Mouse (Mus musculus) G1E (cell line): ENCODE data around the gene Zfp628.

Source experiments
- CTCF ChIP-seq: IDR thresholded peaks from 2 replicates; pipeline ENCODE4 v1.5.1; 2012; ENCODE audit warnings: low read depth, low read length, inconsistent platforms, mixed read lengths
- GATA1 ChIP-seq: IDR thresholded peaks from 2 replicates; pipeline ENCODE4 v1.6.1; 2012; ENCODE audit warnings: borderline replicate concordance, low read length, inconsistent platforms, mixed read lengths
- POLR2AphosphoS5 ChIP-seq: IDR thresholded peaks from 2 replicates; pipeline ENCODE4 v1.6.1; 2012; ENCODE audit warnings: low read depth, low read length, inconsistent platforms; ENCODE audit not compliant: insufficient replicate concordance

- no peak for TF ChIP-seq POLR2AphosphoS5
- TF ChIP-seq CTCF: no peak
- TF ChIP-seq GATA1: no peak
These were observed 12.7 kb downstream of the Zfp628 start for GRCm38 (mm10) chr7:4927711-4928110.
